21 mouse cellular contexts compared by ENCODE assay signal in the genomic region with DNA sequence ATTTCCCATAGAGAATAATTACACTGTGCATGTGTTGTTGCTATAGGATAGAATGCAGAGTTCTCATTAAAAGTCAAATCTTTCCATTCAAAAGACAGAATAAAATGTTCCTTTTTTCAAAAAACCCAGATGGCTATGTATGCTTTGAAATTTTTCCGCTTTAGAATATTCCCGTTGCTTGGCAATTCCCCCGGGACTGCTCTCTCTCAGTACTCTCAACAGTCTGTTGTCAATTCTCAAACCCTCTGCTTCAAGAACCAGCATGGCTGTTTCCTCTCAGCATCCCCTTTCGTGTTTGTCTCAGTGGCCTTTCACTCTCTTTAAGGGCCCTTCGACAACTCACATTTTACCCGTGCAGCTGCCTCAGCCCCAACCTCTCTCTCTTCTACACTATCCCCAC.
DNase-seq lines count a peak whose midpoint lies in the region; ATAC-seq and TF ChIP-seq lines count a peak whose summit lies in the region.
"Had no signal": no experiment of that assay in that cellular context is flagged by ENCODE, and none has a peak within 500 bp of the region (broad histone marks: within the 10 kb centered on the region; RNA-seq: fewer than 3 reads in every experiment).

No protein-coding gene starts in this region.

- no peak for TF ChIP-seq POLR2A in brain, embryonic 14.5 days (IDR thresholded peaks at IDR 0.05; ENCODE audit: borderline replicate concordance, extremely low read depth, insufficient read depth, insufficient read length, poor library complexity, severe bottlenecking)

- no peaks in the 10 kb centered on the region; the same call in 1 of the 2 replicates for H3K4me1 ChIP-seq in embryonic facial prominence, embryonic 14.5 days (ENCODE audit: control insufficient read depth, insufficient read depth, low read length)
- H3K4me1 ChIP-seq: heart, embryonic 15.5 days; neural tube, embryonic 13.5 days had no signal

- ATAC-seq in embryonic facial prominence, embryonic 14.5 days (ENCODE audit: low read depth): no peak
- ATAC-seq: liver, postnatal 0 days had no signal

- no peaks in the 10 kb centered on the region for H3K9me3 ChIP-seq in embryonic facial prominence, embryonic 14.5 days (ENCODE audit: control insufficient read depth, low read length)
- H3K9me3 ChIP-seq: heart, embryonic 15.5 days; hindbrain, embryonic 10.5 days; limb, embryonic 15.5 days; neural tube, embryonic 13.5 days had no signal

- H3K36me3 ChIP-seq in embryonic facial prominence, embryonic 14.5 days (ENCODE audit: control insufficient read depth, insufficient read depth, low read length): no peaks in the 10 kb centered on the region
- H3K36me3 ChIP-seq: heart, embryonic 15.5 days; hindbrain, embryonic 10.5 days; limb, embryonic 15.5 days; neural tube, embryonic 13.5 days had no signal

- DNase-seq in frontal cortex, postnatal 36 days (ENCODE audit: low spot score in 2 of 2): peak; percentile 11 to 20
- DNase-seq in frontal cortex, postnatal 14 days (ENCODE audit: low spot score in 2 of 2): no peak
- peak; percentile 54 for DNase-seq in brain, embryonic 14.5 days (ENCODE audit: low read depth)
- peak; percentile 20 for DNase-seq in embryonic facial prominence, embryonic 14.5 days (ENCODE audit: low spot score)
- peak; percentile 13 to 37 for DNase-seq in layer of hippocampus, postnatal 10 days (ENCODE audit: low spot score in 2 of 2)
- DNase-seq in heart, adult 18-20 months: no peak
- no peak for DNase-seq in lung, adult 18-20 months
- DNase-seq: adrenal gland, postnatal 36 days; cerebellum, postnatal 25 days; gastrocnemius, postnatal 10 days; heart, adult 2 months; kidney, adult 18-20 months; kidney, postnatal 14 days; liver, postnatal 0 days; lung, postnatal 36 days; spleen, adult 18-20 months; thymus, adult 2 months had no signal

- H3K9ac ChIP-seq in embryonic facial prominence, embryonic 14.5 days (ENCODE audit: low read depth, low read length): no peak overlapping the region
- H3K9ac ChIP-seq: heart, embryonic 15.5 days; limb, embryonic 15.5 days; liver, postnatal 0 days; neural tube, embryonic 13.5 days had no signal

- no peak overlapping the region for H3K4me2 ChIP-seq in embryonic facial prominence, embryonic 14.5 days (ENCODE audit: low read depth, low read length)
- H3K4me2 ChIP-seq: heart, embryonic 15.5 days; limb, embryonic 15.5 days; neural tube, embryonic 13.5 days had no signal

- 47% methylated on average over 6 of the region's 6 CpGs for WGBS in embryonic facial prominence, embryonic 14.5 days

- H3K27me3 ChIP-seq in embryonic facial prominence, embryonic 14.5 days (replicated peaks; ENCODE audit: control insufficient read depth, insufficient read depth, low read length): no peaks in the 10 kb centered on the region
- H3K27me3 ChIP-seq: heart, embryonic 15.5 days; limb, embryonic 15.5 days; neural tube, embryonic 13.5 days had no signal

- TF ChIP-seq CTCF in brain, embryonic 14.5 days (IDR thresholded peaks at IDR 0.05; ENCODE audit: borderline replicate concordance, extremely low read depth, insufficient read depth, insufficient read length): no peak

- no peak overlapping the region for H3K27ac ChIP-seq in embryonic facial prominence, embryonic 14.5 days (replicated peaks; ENCODE audit: low read depth, low read length)
- H3K27ac ChIP-seq: heart, adult 2 months; heart, embryonic 15.5 days; hindbrain, embryonic 10.5 days; limb, embryonic 15.5 days; neural tube, embryonic 13.5 days had no signal

- no peak overlapping the region for H3K4me3 ChIP-seq in embryonic facial prominence, embryonic 14.5 days (ENCODE audit: low read depth, low read length)
- H3K4me3 ChIP-seq: heart, adult 2 months; heart, embryonic 15.5 days; hindbrain, embryonic 10.5 days; limb, embryonic 15.5 days; neural tube, embryonic 13.5 days had no signal

Comparison
In these comparisons a context has a peak if more than half of its experiments do, and no peak if none do; other contexts are left out.
1. DNase-seq: peak in frontal cortex, postnatal 36 days (2 of 2), brain, embryonic 14.5 days (single experiment), embryonic facial prominence, embryonic 14.5 days (single experiment) and layer of hippocampus, postnatal 10 days (2 of 2); none in frontal cortex, postnatal 14 days (0 of 2), heart, adult 18-20 months (0 of 2) and lung, adult 18-20 months (0 of 2).